Mouse (Mus musculus): Measurements from ENCODE around the gene Armc3. TPM values are rescaled to one million over a fixed set of nuclear protein-coding genes. Genes with fewer than 3 reads are reported as not detected.
A peak's percentile ranks its signal among the peaks of the same experiment; 100 is the strongest.
"Not testable (repeated sequence)": the region's sequence is repeated elsewhere in the genome, so short reads cannot be mapped to it uniquely, and the experiment has no call there.

Gene Armc3
- total RNA-seq, 1 experiment from 2014 or later: 0.37 TPM

DNA sequence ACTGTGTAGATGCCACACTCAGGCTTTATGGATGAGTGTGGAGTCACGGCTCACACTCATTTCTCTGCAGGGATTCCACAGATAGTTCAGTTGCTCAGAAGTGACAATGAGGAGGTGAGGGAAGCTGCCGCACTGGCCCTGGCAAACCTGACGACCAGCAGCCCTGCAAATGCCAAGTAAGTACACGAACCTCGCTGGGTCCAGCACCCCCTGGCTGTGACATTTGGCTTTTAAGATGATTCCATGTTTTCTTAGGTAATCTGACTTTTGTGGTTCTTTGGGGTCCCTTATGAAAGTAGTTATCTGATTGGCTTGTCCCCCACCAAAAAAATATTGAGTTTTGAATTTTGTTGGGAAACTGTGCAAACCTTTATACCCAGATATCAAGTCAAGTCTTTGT, 70.9 kb downstream of the Armc3 start:
- ATAC-seq (replicated peaks; ENCODE audit: low read depth, poor library complexity, severe bottlenecking): no peak

DNA sequence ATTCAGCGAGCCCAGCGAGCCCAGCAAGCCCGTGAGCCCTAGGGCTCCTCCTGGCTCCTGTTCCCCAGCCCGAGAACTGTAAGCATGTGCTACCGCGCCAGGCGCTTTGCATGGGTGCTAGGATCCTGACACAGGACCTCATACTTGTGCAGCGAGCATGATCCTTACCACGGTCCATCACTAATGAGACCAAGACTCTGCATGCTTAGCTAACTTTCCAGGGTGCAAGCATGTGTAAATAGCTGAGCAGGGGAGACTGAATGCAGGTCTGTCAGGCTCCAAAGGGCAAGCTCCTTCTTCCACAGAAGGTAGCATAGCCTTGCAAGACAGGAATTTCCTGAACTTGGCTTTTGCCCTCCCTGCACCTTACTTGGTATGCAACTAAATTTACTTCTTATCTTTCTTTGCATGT, 71.6 kb downstream of the Armc3 start:
- no peak for ATAC-seq (replicated peaks; ENCODE audit: low read depth, poor library complexity, severe bottlenecking)

DNA sequence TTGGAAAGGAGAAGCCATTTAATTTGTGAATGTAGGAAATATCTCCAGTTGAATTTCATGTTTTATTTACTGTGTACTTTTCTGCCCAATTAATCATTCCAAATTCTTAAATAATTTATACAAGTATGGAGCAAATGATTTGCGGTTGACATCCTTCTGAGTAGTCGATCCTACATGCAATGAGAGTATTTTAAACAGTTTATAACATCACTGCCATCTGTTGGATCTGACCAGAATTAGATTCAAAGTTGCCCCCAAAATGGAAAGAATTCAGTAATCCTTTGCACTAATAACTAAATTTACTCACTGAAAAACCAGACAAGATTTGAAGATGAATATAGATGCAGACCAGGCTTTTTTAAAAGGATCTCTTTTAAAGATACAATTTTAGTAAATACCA, 75.5 kb downstream of the Armc3 start:
- no peak for ATAC-seq (replicated peaks; ENCODE audit: low read depth, poor library complexity, severe bottlenecking)

DNA sequence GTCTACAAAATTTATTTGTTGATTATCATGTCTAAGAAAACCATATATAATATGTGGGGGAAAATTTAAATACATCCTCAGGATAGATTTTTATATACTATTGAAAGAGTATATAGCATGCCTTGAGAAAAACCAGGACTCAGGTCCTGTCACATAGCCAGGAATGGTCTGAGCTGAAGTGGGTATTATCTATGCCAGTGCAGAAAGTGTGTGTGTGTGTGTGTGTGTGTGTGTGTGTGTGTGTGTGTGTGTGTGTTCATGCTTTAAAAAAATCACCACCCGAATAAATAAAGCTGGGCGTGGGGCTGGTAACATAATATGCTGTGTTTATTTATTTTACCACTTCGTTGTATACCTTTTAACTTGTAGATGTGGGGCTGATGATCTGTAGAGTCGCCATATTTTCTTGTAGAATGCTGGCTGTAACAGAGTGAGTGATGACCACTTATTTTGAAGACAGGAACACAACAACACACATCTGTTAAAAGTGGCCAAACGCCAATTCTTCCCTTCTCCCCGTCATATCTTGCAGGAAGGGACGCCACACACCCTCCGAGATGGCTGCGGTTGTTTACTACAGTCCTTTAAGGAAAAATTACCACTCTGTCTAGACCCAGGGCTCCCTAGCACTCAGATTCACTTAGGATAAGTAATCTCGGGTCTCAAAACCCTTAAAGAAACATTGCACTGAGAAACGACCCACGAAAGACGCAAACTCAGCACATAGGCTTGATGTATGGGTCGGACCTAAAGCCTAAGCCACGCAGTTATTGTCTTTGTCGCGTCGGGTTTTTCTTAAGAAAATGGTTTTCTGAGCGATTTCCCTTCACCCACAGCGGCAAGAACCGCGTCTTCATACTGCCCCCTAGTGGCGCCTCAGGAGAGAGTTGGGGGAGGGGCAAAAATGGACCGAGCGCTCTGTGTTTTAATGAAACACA, 76.8 kb downstream of the Armc3 start:
- ATAC-seq (replicated peaks; ENCODE audit: low read depth, poor library complexity, severe bottlenecking): peak; percentile 89

DNA sequence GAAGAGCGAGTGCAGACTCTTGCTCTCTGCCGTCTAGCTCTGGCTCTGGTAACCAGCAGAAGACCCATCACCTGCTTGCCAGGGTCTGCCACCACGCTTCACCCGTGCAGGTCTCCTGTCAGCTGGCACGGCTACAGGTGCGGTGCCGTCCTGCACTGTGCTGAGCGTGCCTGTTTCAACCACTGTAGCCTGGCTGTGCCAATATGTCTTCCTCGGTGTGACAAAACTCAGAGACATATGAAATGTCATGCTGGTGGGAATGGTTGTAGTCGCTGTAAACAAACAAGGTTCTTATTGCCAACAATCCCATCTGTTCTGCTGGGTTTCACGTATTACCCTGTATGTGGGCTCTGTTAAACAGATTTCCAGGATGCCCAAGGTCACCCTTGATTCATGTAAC, 81.2 kb downstream of the Armc3 start:
- no peak for ATAC-seq (replicated peaks; ENCODE audit: low read depth, poor library complexity, severe bottlenecking)

DNA sequence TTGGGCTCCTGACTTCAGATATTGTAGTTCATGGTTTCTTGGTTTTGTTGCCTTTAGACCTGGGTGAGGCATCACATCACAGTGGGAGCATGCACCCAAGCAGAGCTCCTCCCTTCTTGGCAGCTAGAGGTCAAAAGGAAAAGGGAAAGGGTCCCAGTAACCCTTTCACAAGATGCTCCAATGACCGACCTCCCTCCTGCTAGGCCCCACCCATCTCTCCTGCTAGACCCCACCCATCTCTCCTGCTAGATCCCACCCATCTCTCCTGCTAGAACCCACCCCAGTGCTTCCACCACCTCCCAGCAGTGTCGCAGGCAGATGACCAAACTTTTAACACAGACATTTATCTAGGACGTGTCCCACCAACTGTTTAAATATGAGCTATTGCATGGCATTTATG, 93.3 kb downstream of the Armc3 start:
- ATAC-seq (replicated peaks; ENCODE audit: low read depth, poor library complexity, severe bottlenecking): no peak

DNA sequence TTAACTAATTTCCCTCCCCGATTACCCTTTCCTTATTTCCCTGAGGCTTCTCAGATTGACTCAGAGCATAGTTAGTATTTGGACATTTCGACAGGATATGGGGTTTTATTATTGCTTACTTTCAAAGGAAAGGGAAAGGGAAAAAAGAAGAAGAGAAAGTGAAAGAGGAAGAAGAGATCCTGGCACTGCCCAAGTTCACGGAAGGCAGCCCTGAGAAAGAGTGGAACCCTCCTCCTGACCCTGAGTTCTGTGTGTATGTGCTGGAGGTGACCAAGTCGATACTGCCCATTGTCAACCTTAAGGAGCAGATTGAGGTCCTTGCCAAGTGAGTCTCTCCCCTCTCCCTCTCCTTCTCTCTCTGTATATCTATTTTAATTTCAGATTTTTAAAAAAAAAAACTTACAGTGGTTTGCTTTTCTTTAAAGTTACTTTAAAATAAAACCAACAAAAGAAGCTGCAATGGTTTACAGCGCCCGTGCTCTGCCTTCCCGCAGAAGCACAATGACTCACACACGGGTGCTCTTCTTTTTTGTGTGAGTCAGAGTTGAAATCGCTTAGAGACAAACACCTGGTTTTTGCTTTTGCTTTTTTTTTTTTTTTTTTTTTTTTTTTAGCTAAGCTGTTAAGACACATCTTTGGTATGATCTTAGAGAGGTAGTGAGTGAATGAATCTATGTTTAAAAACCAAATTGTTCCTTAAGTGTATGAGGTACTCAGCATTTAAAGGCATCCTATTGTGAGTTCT, 101.4 kb downstream of the Armc3 start:
- peak; percentile 85 for ATAC-seq (replicated peaks; ENCODE audit: low read depth, poor library complexity, severe bottlenecking)

DNA sequence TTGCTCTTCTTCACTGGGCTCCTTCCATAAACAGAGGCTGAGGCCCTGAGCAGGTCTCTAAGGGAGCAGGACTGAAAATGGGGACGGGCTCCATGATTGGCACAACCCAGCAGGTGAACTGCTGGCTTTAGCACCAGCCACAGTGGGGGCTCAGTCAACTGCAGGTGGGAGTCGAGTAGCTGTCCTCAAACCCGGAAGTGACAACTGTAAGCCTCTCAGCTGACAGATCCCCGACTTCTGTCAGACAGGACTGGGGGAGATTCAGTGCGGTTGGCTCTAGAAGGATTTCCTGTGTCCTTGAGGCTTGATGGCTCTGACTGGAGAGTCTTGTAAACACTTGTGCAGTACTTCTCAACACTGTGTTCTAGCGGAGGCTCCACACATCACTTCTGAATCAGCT, 102.1 kb downstream of the Armc3 start:
- peak; percentile 75 for ATAC-seq (replicated peaks; ENCODE audit: low read depth, poor library complexity, severe bottlenecking)

DNA sequence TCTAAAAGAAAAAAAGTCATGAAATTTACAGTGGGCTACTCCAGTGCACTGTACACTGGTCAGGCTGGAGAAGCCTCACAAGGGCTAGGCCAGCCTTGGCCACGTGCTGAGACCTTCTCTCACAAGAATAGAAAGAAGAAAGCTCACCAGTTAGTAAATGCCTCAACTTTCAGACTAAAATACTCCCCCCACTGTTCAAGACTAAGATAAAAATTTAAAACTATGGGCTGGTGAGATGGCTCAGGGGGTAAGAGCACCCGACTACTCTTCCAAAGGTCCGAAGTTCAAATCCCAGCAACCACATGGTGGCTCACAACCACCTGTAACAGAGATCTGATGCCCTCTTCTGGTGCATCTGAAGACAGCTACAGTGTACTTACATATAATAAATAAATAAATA, 104.0 kb downstream of the Armc3 start:
- not testable (repeated sequence) for ATAC-seq (replicated peaks; ENCODE audit: low read depth, poor library complexity, severe bottlenecking)

DNA sequence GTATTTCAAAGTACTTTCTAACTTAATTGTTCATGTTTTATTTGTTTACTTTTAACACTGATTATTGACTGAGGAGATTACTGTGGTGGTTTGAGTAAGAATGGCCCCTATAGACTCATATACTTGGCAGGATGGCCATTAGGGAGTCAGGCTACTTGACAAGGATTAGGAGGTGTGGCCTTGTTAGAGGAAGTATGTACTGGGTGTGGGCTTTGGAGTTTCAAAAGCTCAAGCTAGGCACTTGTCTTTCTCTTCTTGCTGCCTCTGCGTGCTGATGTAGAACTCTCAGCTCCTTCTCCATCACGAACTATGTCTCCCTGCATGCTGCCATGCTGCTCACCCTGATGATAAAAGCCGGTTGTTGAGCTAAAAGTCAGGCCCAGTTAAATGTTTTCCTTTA, 111.4 kb downstream of the Armc3 start:
- no peak for ATAC-seq (replicated peaks; ENCODE audit: low read depth, poor library complexity, severe bottlenecking)

DNA sequence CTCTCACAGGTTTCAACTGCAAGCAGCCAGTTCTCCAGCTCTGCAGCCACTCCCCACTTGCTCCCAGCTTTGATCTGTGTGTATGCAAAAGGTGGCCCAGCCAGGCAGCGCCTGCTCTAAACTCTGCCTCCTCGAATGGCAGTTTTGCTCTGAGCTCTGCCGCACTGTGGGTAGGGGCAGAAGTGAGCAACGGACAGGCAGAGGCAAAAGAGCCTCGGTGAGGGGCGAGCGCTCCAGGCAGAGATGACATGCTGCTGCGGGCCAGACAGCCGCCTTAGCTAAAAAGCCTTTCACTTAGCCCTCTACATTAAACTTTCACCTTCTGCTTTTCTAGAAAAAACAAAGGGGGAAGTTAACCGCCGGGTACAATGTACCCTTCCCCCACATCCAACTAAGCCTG, 117.0 kb downstream of the Armc3 start:
- 0 out of 2 replicates have a peak, but pooled peaks have one; percentile 13 for ATAC-seq (replicated peaks; ENCODE audit: low read depth, poor library complexity, severe bottlenecking)

DNA sequence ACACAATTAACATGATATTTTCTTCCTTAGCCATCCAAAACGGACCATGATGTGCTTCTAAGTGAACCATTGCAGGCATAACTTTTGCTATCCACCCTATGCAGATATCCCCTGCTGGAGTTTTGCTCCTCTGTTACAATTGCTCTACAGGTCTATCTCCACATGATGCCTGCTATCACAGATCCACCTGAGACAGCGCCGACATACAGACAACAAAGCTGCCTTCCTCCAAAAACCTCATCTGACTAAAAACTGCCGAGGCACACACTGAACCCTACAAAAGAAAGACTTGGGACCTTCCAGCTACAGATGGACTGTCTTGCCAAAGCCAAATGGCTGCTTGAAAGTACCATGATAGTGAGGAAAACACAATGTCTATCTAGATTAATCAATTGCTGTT, 117.6 kb downstream of the Armc3 start:
- no peak for ATAC-seq (replicated peaks; ENCODE audit: low read depth, poor library complexity, severe bottlenecking)

DNA sequence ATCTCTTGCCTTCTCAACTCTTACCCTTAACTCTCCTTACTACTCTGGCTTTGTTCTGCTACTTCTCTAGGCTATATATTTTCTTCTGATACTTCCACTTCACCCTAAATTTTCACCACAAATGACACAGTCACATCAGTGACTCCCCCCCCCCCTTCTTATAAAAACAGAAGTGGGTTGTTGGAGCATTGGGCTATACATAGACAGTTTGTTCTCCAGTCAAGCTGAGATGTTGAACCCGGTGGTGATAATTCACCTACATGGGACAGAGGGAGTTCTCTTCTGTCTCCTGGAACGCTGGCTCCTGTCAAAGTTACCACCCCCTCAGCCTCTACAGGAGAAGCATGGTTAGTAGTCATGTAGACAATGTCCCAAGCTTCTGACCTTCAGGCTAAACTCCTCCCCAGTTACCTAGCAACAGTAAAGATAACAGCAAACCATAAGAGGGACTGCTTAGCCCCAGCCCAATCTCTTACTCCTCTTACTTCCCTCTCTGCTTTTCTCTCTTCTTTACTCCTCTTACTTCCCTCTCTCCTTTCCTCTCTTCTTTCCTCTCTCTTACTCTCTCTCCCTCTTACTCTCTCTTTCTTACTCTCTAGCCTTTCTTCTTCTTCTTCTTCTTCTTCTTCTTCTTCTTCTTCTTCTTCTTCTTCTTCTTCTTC, 118.2 kb downstream of the Armc3 start:
- not testable (repeated sequence) for ATAC-seq (replicated peaks; ENCODE audit: low read depth, poor library complexity, severe bottlenecking)

DNA sequence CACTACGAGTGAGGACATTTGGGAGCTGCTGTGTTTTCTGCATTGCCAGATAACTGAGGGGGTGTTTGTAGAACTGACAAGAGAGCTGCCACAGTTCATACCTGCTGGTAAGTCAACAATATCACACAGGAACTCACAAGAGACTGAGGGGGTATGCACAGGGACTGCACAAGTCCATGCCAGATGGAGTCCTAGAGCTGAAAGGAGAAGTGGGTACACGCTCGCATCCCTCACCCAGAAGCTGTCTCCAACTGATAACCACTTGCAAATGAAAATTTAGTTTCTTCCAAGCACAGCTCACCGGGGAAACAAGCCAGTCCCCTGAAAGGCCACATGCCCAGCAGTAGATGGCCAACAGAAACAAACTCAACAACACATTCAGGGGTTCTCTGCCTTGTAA, 119.4 kb downstream of the Armc3 start:
- peak; percentile 90 for ATAC-seq (replicated peaks; ENCODE audit: low read depth, poor library complexity, severe bottlenecking)

DNA sequence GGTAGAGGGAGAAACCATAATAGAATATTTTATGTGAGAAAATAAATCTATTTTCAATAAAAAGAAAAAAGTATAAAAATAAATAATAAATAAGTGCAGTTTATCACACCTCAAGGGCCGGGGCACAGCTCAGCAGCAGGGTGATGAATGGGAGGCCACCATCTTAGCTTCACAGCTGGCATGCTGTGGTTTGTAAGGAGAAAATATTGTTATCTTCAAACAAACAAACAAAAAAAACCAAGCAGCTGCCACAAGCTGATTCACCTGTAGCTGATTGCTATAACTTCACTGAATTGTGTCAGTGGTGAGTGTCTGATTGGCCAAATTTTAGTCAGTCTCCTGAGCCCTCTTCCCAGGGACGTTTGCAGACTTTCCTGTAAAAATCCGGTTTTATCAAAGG, 120.2 kb downstream of the Armc3 start:
- ATAC-seq (replicated peaks; ENCODE audit: low read depth, poor library complexity, severe bottlenecking): no peak

DNA sequence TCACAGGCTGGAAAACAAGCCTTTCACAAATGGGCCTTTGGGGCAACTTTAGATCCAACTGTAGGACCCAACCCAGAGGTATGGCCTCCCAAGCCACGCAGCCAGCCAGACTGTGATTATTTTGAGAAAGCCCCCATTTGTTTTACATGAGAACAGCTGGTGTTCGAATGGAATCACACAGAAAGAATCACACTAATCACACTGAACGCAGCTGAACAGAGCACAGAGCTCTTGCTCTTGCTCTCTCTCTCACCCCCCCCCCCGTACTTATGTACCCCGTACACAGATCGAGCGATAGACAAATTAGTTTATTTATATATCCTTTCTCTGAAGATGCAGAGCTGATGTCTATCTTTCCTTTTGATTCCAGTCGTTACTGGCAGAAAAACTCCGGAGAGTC, 123.3 kb downstream of the Armc3 start:
- no peak for ATAC-seq (replicated peaks; ENCODE audit: low read depth, poor library complexity, severe bottlenecking)

DNA sequence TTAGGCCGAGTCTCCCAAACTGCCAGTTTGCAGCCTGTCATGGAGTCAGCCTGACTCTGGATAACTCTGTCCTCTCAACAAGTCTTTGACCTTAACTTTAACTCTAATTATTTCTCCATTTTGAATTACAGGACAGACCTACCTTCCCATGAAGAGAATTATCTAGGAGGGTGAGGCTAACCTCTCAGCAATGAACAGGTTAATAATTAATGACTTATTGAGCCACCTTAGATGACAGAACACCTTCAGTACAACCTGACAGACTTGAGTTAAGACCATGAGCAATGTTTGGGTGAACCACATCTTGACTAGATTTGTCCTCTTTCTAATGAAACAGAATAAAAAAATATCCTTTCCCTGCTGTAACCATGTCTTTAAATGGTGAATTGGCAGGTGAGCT, 127.3 kb downstream of the Armc3 start:
- no peak for ATAC-seq (replicated peaks; ENCODE audit: low read depth, poor library complexity, severe bottlenecking)

DNA sequence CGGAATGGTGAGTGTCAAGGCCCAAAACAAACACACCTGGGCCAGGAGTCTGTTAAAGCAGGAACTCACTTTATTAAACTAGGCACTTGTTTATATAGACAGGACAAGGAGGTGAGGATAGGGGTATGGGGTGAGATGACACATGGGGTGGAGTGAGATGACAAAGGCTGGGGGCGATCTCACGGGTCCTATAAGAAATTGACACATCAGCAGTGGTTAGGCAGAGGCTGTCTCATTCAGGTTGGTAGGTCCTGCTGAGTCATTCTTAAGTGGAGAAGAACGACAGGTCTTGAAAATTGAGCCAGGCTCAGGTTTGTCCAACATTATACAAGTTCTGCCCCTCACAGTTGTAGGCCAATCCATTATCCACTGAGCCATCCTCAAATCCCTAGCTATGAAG, 128.7 kb downstream of the Armc3 start:
- peak; percentile 42; the same call in 1 of the 2 replicates for ATAC-seq (replicated peaks; ENCODE audit: low read depth, poor library complexity, severe bottlenecking)

DNA sequence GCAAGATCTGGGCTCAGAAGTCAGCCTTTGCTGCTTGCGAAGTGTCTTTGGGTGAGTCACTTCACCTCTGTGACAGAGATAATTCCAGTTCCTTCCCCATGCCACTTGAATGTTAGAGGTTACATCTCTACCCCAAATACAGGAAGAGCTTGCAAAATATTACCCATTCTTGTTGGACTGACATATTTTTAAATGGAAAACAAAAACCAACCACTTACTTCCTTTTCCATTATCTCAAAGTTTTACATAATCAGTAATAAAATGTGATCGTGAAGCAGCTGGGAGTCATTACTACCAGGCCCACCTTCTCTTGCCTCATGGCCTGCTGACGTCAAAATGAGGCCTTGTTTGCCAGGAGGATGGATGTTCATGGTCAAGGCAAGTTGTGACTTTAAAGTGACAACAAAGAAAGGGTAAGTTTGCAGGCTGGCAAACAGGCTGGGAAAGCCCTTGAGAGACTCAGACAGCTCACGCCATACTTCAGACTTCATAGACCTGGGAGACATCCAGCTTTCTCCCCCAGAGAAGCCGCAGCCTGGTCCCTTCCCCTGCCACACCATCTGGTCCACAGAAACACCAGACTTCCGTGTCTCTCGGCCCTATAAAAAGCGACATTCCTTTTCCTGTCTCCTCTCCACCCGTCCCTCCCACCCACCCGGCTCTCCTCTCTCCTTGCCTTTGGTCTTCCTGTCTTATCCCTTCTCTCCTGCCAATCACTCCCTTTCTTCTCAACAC, 145.0 kb downstream of the Armc3 start:
- peak; percentile 64 for ATAC-seq (replicated peaks; ENCODE audit: low read depth, poor library complexity, severe bottlenecking)
